Mouse (Mus musculus) lung, embryonic 14.5 days (tissue): Measurements from ENCODE around the gene Hecw2. TPM values are rescaled to one million over a fixed set of nuclear protein-coding genes. Genes with fewer than 3 reads are reported as not detected.
A peak's percentile ranks its signal among the peaks of the same experiment; 100 is the strongest.

Source experiments
- ATAC-seq: fragments of 200-750 bp; cut with Nextera tagmentation; 2 replicates; pipeline ENCODE4 v1.8.0; 2017; ENCODE audit warnings: mild to moderate bottlenecking, moderate TSS enrichment, moderate library complexity; ENCODE audit not compliant: insufficient read depth
- DNase-seq: peaks from one replicate; pipeline ENCODE4 v3.0.0-alpha.2; 2015
- H3K27ac ChIP-seq: fragments of 300-500 bp; sonication (generic); 2 replicates; pipeline ENCODE4 v1.5.1; 2014; ENCODE audit warnings: low read depth, mild to moderate bottlenecking, moderate library complexity
- H3K27me3 ChIP-seq: fragments of 300-500 bp; sonication (generic); 2 replicates; pipeline ENCODE4 v1.6.1; 2014; ENCODE audit warnings: low read length, control low read depth; ENCODE audit not compliant: insufficient read depth
- H3K36me3 ChIP-seq: fragments of 300-500 bp; sonication (generic); 2 replicates; pipeline ENCODE4 v1.6.1; 2014; ENCODE audit warnings: control low read depth; ENCODE audit not compliant: insufficient read depth
- H3K4me1 ChIP-seq: fragments of 300-500 bp; sonication (generic); 2 replicates; pipeline ENCODE4 v1.6.1; 2014; ENCODE audit warnings: antibody characterized with exemption, control low read depth; ENCODE audit not compliant: insufficient read depth
- H3K4me2 ChIP-seq: fragments of 300-500 bp; sonication (generic); 2 replicates; pipeline ENCODE4 v1.6.1; 2014; ENCODE audit warnings: mild to moderate bottlenecking
- H3K4me3 ChIP-seq: fragments of 300-500 bp; sonication (generic); 2 replicates; pipeline ENCODE4 v1.5.1; 2014; ENCODE audit warnings: low read depth, low read length
- H3K9ac ChIP-seq: fragments of 300-500 bp; sonication (generic); 2 replicates; pipeline ENCODE4 v1.6.1; 2014
- H3K9me3 ChIP-seq: fragments of 300-500 bp; sonication (generic); 2 replicates; pipeline ENCODE4 v1.6.1; 2016; ENCODE audit warnings: low read depth, low read length, control low read depth
- CTCF ChIP-seq: IDR thresholded peaks from 2 replicates; pipeline ENCODE4 v1.5.1; 2016; ENCODE audit warnings: antibody characterized with exemption, low read depth
- WGBS: fragments of 180-500 bp; shearing (Covaris S2); extraction: QIAGEN DNeasy Blood & Tissue Kit; methylation state at CpG from one replicate; pipeline ENCODE4 v1.1.7; 2014; 5-methylcytosine and 5-hydroxymethylcytosine counted together
- polyA plus RNA-seq: library from polyadenylated mRNA; unstranded; fragments of >200 nt; fragmentation: Nextera tagmentation; extraction: Ambion mirVana; gene quantifications from 2 replicates; pipeline ENCODE4 v1.2.1, GENCODE M21; 2014

Hecw2 gene
- polyA plus RNA-seq, 1 experiment from 2014 or later: 5.8 TPM

- no peak for ATAC-seq
- 70% methylated on average over 5 of the region's 5 CpGs for WGBS
- Histone ChIP-seq H3K9ac (no peak overlapping the region), H3K36me3 (no peaks in the 10 kb centered on the region), H3K27ac (no peak overlapping the region), H3K27me3 (no peaks in the 10 kb centered on the region), H3K4me1 (no peaks in the 10 kb centered on the region), H3K9me3 (no peaks in the 10 kb centered on the region), H3K4me2 (no peak overlapping the region), H3K4me3 (no peak overlapping the region)
- DNase-seq: no peak
- TF ChIP-seq CTCF: no peak
These were observed 374.8 kb downstream of the Hecw2 start for GRCm38 (mm10) chr1:53820041-53820632.

DNA sequence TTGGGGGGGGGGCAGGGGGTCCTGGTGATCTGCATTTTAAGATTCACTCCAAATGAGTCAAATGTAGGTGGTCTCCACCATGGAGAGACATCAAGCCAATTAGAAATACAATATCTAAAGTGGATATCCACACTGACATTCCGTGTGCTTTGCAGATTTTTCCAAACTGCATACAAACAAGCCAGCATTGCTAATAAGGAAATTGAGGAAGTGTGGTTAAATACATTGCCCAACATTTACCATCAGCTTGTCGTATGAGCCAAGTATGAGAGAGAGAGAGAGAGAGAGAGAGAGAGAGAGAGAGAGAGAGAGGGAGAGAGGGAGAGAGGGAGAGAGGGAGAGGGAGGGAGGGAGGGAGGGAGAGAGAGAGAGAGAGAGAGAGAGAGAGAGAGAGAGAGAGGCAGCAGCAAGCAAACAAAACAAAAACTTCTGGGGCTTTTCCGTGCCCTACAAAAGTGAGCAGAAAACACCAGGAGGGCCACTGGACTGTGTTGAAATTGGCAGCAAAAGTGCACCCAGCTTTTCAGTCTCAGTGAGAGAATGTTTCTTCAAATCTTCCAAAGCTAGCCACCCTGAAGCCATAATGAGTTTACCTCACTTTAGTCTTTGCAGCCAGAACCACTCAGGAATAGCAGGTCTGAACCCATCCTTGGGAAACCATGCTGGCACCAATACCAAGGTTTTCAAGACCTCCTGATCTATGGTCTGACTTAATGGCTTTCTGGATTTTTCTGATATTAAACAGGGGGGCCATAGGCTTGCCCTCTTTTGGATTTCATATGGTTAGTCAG, 376.7 kb downstream of the Hecw2 start:
- Histone ChIP-seq H3K4me3 (no peak overlapping the region), H3K9ac (no peak overlapping the region), H3K4me1 (no peaks in the 10 kb centered on the region), H3K36me3 (no peaks in the 10 kb centered on the region), H3K27ac (no peak overlapping the region), H3K9me3 (no peaks in the 10 kb centered on the region), H3K4me2 (no peak overlapping the region), H3K27me3 (no peaks in the 10 kb centered on the region)
- ATAC-seq (no peak), DNase-seq (peak; percentile 27)
- 44% methylated on average over 3 of the region's 3 CpGs for WGBS
- no peak for TF ChIP-seq CTCF

- ATAC-seq: no peak
These were observed 378.6 kb downstream of the Hecw2 start for GRCm38 (mm10) chr1:53816353-53816752.

GRCm38 (mm10) chr1:53814077-53814705, 380.8 kb downstream of the Hecw2 start:
- H3K9ac ChIP-seq: no peak overlapping the region
- H3K4me2 ChIP-seq: no peak overlapping the region
- no peak overlapping the region for H3K4me3 ChIP-seq
- no peak for DNase-seq
- ATAC-seq: no peak
- 0 out of 2 replicates have a peak, but pooled peaks cover 4% of the 10 kb centered on the region for H3K36me3 ChIP-seq
- TF ChIP-seq CTCF: no peak
- no peaks in the 10 kb centered on the region for H3K4me1 ChIP-seq
- H3K27me3 ChIP-seq: no peaks in the 10 kb centered on the region
- no peak overlapping the region for H3K27ac ChIP-seq
- no peaks in the 10 kb centered on the region for H3K9me3 ChIP-seq
- 71% methylated on average over 2 of the region's 2 CpGs for WGBS

More at GRCm38 (mm10) chr1:53816353-53816752, 378.6 kb downstream of the Hecw2 start:
- no peaks in the 10 kb centered on the region for H3K4me1 ChIP-seq
- H3K4me2 ChIP-seq: no peak overlapping the region
- H3K4me3 ChIP-seq: no peak overlapping the region
- H3K27ac ChIP-seq: no peak overlapping the region
- WGBS: 78% methylated on average over 2 of the region's 2 CpGs
- H3K9me3 ChIP-seq: no peaks in the 10 kb centered on the region
- no peaks in the 10 kb centered on the region for H3K27me3 ChIP-seq
- TF ChIP-seq CTCF: no peak
- DNase-seq: no peak
- no peak overlapping the region for H3K9ac ChIP-seq
- H3K36me3 ChIP-seq: 0 out of 2 replicates have a peak, but pooled peaks cover 4% of the 10 kb centered on the region

DNA sequence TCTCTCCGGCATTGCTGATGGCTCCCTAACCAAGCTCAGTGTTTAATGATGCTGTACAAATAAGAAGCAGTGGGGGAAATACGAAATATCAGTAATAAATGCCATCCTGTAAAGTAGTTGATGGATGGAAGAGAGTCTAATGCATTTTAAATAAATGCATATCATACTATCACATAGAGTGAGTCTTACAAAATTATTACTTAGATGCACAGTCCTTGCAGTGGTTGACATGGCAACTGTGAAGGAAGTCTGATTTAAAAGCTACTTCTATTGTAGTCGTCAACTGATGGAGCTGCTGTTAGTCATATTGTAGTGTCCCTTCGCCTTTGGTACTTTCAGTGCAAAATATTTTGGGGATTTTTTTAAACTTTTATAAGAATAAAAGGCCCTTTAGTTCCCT, 383.0 kb downstream of the Hecw2 start:
- H3K27ac ChIP-seq: no peak overlapping the region
- 84% methylated on average over 4 of the region's 4 CpGs for WGBS
- TF ChIP-seq CTCF: no peak
- no peaks in the 10 kb centered on the region for H3K27me3 ChIP-seq
- no peak overlapping the region for H3K4me2 ChIP-seq
- no peak overlapping the region for H3K4me3 ChIP-seq
- ATAC-seq (no peak), DNase-seq (no peak)
- H3K36me3 ChIP-seq: 0 out of 2 replicates have a peak, but pooled peaks cover 4% of the 10 kb centered on the region
- no peaks in the 10 kb centered on the region for H3K4me1 ChIP-seq
- H3K9ac ChIP-seq: no peak overlapping the region
- H3K9me3 ChIP-seq: no peaks in the 10 kb centered on the region

DNA sequence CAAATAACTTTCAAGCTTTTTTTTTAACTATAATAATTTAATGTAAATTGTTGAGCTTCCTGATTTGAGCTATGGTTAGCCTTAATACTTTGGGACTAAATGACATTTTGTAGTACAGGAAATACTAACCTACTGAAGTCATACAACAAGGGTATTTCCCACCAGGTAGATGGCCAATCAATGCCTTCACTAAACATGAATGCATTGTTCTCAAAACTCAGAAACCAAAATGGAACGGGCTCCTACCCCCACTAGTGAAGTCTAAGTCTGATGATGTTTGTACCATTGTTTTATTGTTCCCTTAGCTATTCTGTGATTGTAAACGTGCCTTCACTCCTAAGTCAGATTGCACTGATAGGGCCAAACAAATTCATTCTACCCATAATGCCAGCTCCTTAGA, 386.7 kb downstream of the Hecw2 start:
- Histone ChIP-seq H3K9me3 (no peaks in the 10 kb centered on the region), H3K27ac (no peak overlapping the region), H3K27me3 (no peaks in the 10 kb centered on the region), H3K4me2 (no peak overlapping the region), H3K4me3 (no peak overlapping the region), H3K36me3 (0 out of 2 replicates have a peak, but pooled peaks cover 4% of the 10 kb centered on the region), H3K9ac (no peak overlapping the region), H3K4me1 (no peaks in the 10 kb centered on the region)
- DNase-seq: no peak
- WGBS: 79% methylated on average over 2 of the region's 2 CpGs
- no peak for ATAC-seq
- TF ChIP-seq CTCF: no peak

- WGBS: 45% methylated on average over 3 of the region's 3 CpGs
- no peaks in the 10 kb centered on the region for H3K27me3 ChIP-seq
- no peak overlapping the region for H3K27ac ChIP-seq
- no peak for ATAC-seq
- no peaks in the 10 kb centered on the region for H3K36me3 ChIP-seq
- no peak for DNase-seq
- no peaks in the 10 kb centered on the region for H3K4me1 ChIP-seq
- TF ChIP-seq CTCF: no peak
- no peaks in the 10 kb centered on the region for H3K9me3 ChIP-seq
- no peak overlapping the region for H3K4me2 ChIP-seq
- H3K4me3 ChIP-seq: no peak overlapping the region
- H3K9ac ChIP-seq: no peak overlapping the region
These were observed 397.2 kb downstream of the Hecw2 start for GRCm38 (mm10) chr1:53797811-53798210.
